Comparison of ENCODE assay signal across 13 mouse cellular contexts in genomic region chr12:99041606-99042005, GRCm38 (mm10).
A peak's percentile ranks its signal among the peaks of the same experiment; 100 is the strongest.
DNase-seq lines count a peak whose midpoint lies in the region; ATAC-seq and TF ChIP-seq lines count a peak whose summit lies in the region.
"Had no signal": no experiment of that assay in that cellular context is flagged by ENCODE, and none has a peak within 500 bp of the region (broad histone marks: within the 10 kb centered on the region; RNA-seq: fewer than 3 reads in every experiment).

No protein-coding gene starts in this region.

- ATAC-seq in intestine, embryonic 14.5 days (replicated peaks; ENCODE audit: low FRiP score, low TSS enrichment, low read depth), result no peak
- ATAC-seq in intestine, postnatal 0 days, result no peak
- ATAC-seq in limb, embryonic 14.5 days (ENCODE audit: low FRiP score, low read depth), result no peak
- no peak for ATAC-seq in neural tube, embryonic 15.5 days (ENCODE audit: low FRiP score)
- ATAC-seq: liver, embryonic 12.5 days had no signal

- H3K4me1 ChIP-seq in intestine, embryonic 14.5 days (replicated peaks; ENCODE audit: control insufficient read depth, insufficient read depth, low read length), result no peaks in the 10 kb centered on the region
- H3K4me1 ChIP-seq in intestine, postnatal 0 days (replicated peaks; ENCODE audit: control insufficient read depth, insufficient read depth, low read length), result no peaks in the 10 kb centered on the region
- no peaks in the 10 kb centered on the region for H3K4me1 ChIP-seq in limb, embryonic 14.5 days (ENCODE audit: control insufficient read depth, insufficient read depth, low read length)
- H3K4me1 ChIP-seq in neural tube, embryonic 15.5 days, result peaks cover 11% of the 10 kb centered on the region
- H3K4me1 ChIP-seq: liver, embryonic 12.5 days had no signal

- 54% methylated on average over 4 of the region's 4 CpGs for WGBS in intestine, embryonic 14.5 days
- WGBS in intestine, postnatal 0 days, result 62% methylated on average over 4 of the region's 4 CpGs
- 63% methylated on average over 4 of the region's 4 CpGs for WGBS in limb, embryonic 14.5 days
- WGBS in neural tube, embryonic 15.5 days, result 63% methylated on average over 4 of the region's 4 CpGs

- H3K36me3 ChIP-seq in intestine, embryonic 14.5 days (ENCODE audit: control insufficient read depth, insufficient read depth, low read length), result no peaks in the 10 kb centered on the region
- no peaks in the 10 kb centered on the region for H3K36me3 ChIP-seq in intestine, postnatal 0 days (ENCODE audit: control insufficient read depth, insufficient read depth)
- no peaks in the 10 kb centered on the region for H3K36me3 ChIP-seq in limb, embryonic 14.5 days (ENCODE audit: control insufficient read depth, insufficient read depth, low read length)
- H3K36me3 ChIP-seq in neural tube, embryonic 15.5 days, result no peaks in the 10 kb centered on the region
- H3K36me3 ChIP-seq: liver, embryonic 12.5 days had no signal

- H3K27ac ChIP-seq in intestine, embryonic 14.5 days (ENCODE audit: low read depth), result no peak overlapping the region
- H3K27ac ChIP-seq in intestine, postnatal 0 days (ENCODE audit: low read depth, low read length), result no peak overlapping the region
- H3K27ac ChIP-seq in limb, embryonic 14.5 days (replicated peaks; ENCODE audit: low read depth, low read length), result no peak overlapping the region
- no peak overlapping the region for H3K27ac ChIP-seq in neural tube, embryonic 15.5 days (replicated peaks)
- H3K27ac ChIP-seq: liver, embryonic 12.5 days had no signal

- peak; percentile 72 for DNase-seq in intestine, embryonic 14.5 days (ENCODE audit: low spot score)
- DNase-seq in A20 (ENCODE audit: low read depth, low spot score), result peak; percentile 19
- peak; percentile 35 for DNase-seq in embryo, embryonic 10 days (ENCODE audit: low spot score)
- peak; percentile 51 for DNase-seq in limb, embryonic 14.5 days (ENCODE audit: low spot score)
- no peak for DNase-seq in layer of hippocampus, adult 18-20 months (ENCODE audit: low spot score in 2 of 2)
- DNase-seq in layer of hippocampus, adult 11-12 months (ENCODE audit: low spot score), result no peak
- DNase-seq: cerebellum, adult 9-10 months; heart, adult 18-20 months; kidney, adult 9 months; lung, postnatal 4 days had no signal

- TF ChIP-seq CTCF in intestine, postnatal 0 days (IDR thresholded peaks at IDR 0.05; ENCODE audit: low read depth), result no peak

- H3K9me3 ChIP-seq in intestine, embryonic 14.5 days (ENCODE audit: control insufficient read depth, low read length), result no peaks in the 10 kb centered on the region
- H3K9me3 ChIP-seq in intestine, postnatal 0 days (ENCODE audit: control insufficient read depth), result no peaks in the 10 kb centered on the region
- H3K9me3 ChIP-seq in limb, embryonic 14.5 days (ENCODE audit: control insufficient read depth, low read length), result no peaks in the 10 kb centered on the region
- H3K9me3 ChIP-seq in neural tube, embryonic 15.5 days (replicated peaks), result no peaks in the 10 kb centered on the region
- H3K9me3 ChIP-seq: liver, embryonic 12.5 days had no signal

- no peak overlapping the region for H3K4me3 ChIP-seq in intestine, embryonic 14.5 days (ENCODE audit: low read depth, low read length)
- H3K4me3 ChIP-seq in intestine, postnatal 0 days (ENCODE audit: low read depth, low read length), result no peak overlapping the region
- H3K4me3 ChIP-seq in limb, embryonic 14.5 days (replicated peaks; ENCODE audit: low read length), result no peak overlapping the region
- H3K4me3 ChIP-seq in neural tube, embryonic 15.5 days (replicated peaks), result no peak overlapping the region
- H3K4me3 ChIP-seq: liver, embryonic 12.5 days had no signal

- TF ChIP-seq POLR2A in limb, embryonic 14.5 days (IDR thresholded peaks at IDR 0.05; ENCODE audit: borderline replicate concordance, extremely low read depth, insufficient read depth, insufficient read length), result no peak

- no peak overlapping the region for H3K4me2 ChIP-seq in intestine, embryonic 14.5 days (ENCODE audit: low read length)
- no peak overlapping the region for H3K4me2 ChIP-seq in intestine, postnatal 0 days (replicated peaks; ENCODE audit: low read depth)
- H3K4me2 ChIP-seq in limb, embryonic 14.5 days (replicated peaks; ENCODE audit: low read depth, low read length, severe bottlenecking), result no peak overlapping the region
- H3K4me2 ChIP-seq in neural tube, embryonic 15.5 days, result no peak overlapping the region
- H3K4me2 ChIP-seq: liver, embryonic 12.5 days had no signal

- no peaks in the 10 kb centered on the region for H3K27me3 ChIP-seq in intestine, embryonic 14.5 days (replicated peaks; ENCODE audit: control insufficient read depth, insufficient read depth, low read length)
- no peaks in the 10 kb centered on the region for H3K27me3 ChIP-seq in intestine, postnatal 0 days (replicated peaks; ENCODE audit: control insufficient read depth, insufficient read depth, low read length)
- no peaks in the 10 kb centered on the region for H3K27me3 ChIP-seq in limb, embryonic 14.5 days (ENCODE audit: control insufficient read depth, insufficient read depth, low read length)
- peaks cover 14% of the 10 kb centered on the region for H3K27me3 ChIP-seq in neural tube, embryonic 15.5 days (replicated peaks)
- H3K27me3 ChIP-seq: liver, embryonic 12.5 days had no signal

- H3K9ac ChIP-seq in intestine, embryonic 14.5 days (ENCODE audit: low read length), result no peak overlapping the region
- H3K9ac ChIP-seq in intestine, postnatal 0 days (ENCODE audit: low read depth, low read length), result no peak overlapping the region
- H3K9ac ChIP-seq in limb, embryonic 14.5 days (ENCODE audit: low read depth, low read length, severe bottlenecking), result no peak overlapping the region
- no peak overlapping the region for H3K9ac ChIP-seq in neural tube, embryonic 15.5 days (replicated peaks)
- H3K9ac ChIP-seq: liver, embryonic 12.5 days had no signal

Comparison
In these comparisons a context has a peak if more than half of its experiments do, and no peak if none do; other contexts are left out.
1. DNase-seq: peak in intestine, embryonic 14.5 days (single experiment), A20 (single experiment), embryo, embryonic 10 days (single experiment) and limb, embryonic 14.5 days (single experiment); none in layer of hippocampus, adult 18-20 months (0 of 2) and layer of hippocampus, adult 11-12 months (single experiment).